Mouse (Mus musculus): ENCODE results near the gene Ubp1. TPM values are rescaled to one million over a fixed set of nuclear protein-coding genes. Genes with fewer than 3 reads are reported as not detected.
"Not testable (repeated sequence)": the region's sequence is repeated elsewhere in the genome, so short reads cannot be mapped to it uniquely, and the experiment has no call there.

Ubp1 gene
- polyA plus RNA-seq (2012; rRNA removed): 42.5 and 44.7 TPM in 2 replicates

GRCm38 (mm10) chr9:113930534-113931374, at the start of gene Ubp1:
Gene Ubp1 (plus strand): TSS chr9:113930934.
- Histone ChIP-seq H3K4me3 (ENCODE audit: insufficient read depth, low read depth, low read length) (peak within 1 kb of the TSS; percentile 98), H3K27me3 (replicated peaks; ENCODE audit: control insufficient read depth, insufficient read depth, low read length) (no peaks in the 10 kb centered on the region), H3K36me3 (ENCODE audit: control insufficient read depth, insufficient read depth, low read length) (no peaks in the 10 kb centered on the region), H3K4me1 (ENCODE audit: control insufficient read depth, insufficient read depth, low read length) (peaks cover 13% of the 10 kb centered on the region; the same call in 1 of the 2 replicates), H3K27ac (ENCODE audit: insufficient read depth, low read depth, low read length) (peak within 1 kb of the TSS; percentile 93)
- 2% methylated on average over 65 of the region's 86 CpGs for WGBS
- DNase-seq: peak; percentile 99
- TF ChIP-seq POLR2A (IDR thresholded peaks at IDR 0.05; ENCODE audit: low read depth, low read length) (no peak), CTCF (conservative IDR thresholded peaks at IDR 0.05; ENCODE audit: insufficient read depth, insufficient read length, low read depth, low read length) (no peak)

DNA sequence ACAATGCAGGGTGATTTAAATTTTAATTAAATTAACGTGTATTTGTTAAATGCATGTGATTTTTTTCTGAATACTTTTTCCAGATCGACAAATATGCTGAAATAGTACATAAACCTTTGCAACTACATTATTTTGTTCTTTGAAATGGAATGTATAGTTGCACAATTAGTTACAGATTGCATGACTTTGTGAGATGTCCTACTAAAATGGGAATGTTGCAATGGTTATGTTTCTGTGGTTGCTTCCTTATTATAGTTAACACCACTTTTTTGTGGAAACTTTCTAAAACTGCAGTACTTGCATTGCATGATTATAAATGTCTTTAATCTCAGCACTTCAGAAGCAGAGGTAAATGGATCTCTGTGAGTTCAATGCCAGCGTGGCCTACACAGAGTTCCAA, 35.8 kb upstream of the Ubp1 start:
- TF ChIP-seq CTCF (conservative IDR thresholded peaks at IDR 0.05; ENCODE audit: insufficient read depth, insufficient read length, low read depth, low read length): no peak
- no peak for TF ChIP-seq POLR2A (IDR thresholded peaks at IDR 0.05; ENCODE audit: low read depth, low read length)
- Histone ChIP-seq H3K27me3 (replicated peaks; ENCODE audit: control insufficient read depth, insufficient read depth, low read length) (no peaks in the 10 kb centered on the region), H3K27ac (ENCODE audit: insufficient read depth, low read depth, low read length) (no peak overlapping the region), H3K4me1 (ENCODE audit: control insufficient read depth, insufficient read depth, low read length) (no peaks in the 10 kb centered on the region), H3K36me3 (ENCODE audit: control insufficient read depth, insufficient read depth, low read length) (peaks cover 2% of the 10 kb centered on the region; the same call in 1 of the 2 replicates), H3K4me3 (ENCODE audit: insufficient read depth, low read depth, low read length) (no peak overlapping the region)
- DNase-seq: no peak
- WGBS: 94% methylated on average over 3 of the region's 3 CpGs

DNA sequence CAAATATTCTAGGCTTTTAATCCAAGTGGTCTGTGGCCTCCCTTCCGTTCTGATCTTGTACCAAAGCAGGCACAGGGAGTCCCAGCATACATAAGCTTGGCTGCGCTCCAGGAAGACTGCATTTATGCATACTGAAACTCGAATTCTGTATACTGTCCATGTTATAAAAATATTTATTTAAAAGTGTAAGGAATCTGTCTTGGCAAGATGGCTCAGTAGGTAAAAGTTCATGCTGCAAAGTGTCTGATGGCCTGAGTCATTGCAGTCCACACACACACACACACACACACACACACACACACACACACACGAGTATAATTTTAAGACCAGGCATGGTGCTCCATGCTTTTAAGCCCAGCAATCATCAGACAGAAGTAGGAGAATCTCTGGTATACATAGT, 27.6 kb upstream of the Ubp1 start:
- TF ChIP-seq CTCF (conservative IDR thresholded peaks at IDR 0.05; ENCODE audit: insufficient read depth, insufficient read length, low read depth, low read length) (no peak), POLR2A (IDR thresholded peaks at IDR 0.05; ENCODE audit: low read depth, low read length) (no peak)
- Histone ChIP-seq H3K27me3 (replicated peaks; ENCODE audit: control insufficient read depth, insufficient read depth, low read length) (no peaks in the 10 kb centered on the region), H3K4me3 (ENCODE audit: insufficient read depth, low read depth, low read length) (no peak overlapping the region), H3K36me3 (ENCODE audit: control insufficient read depth, insufficient read depth, low read length) (peaks cover 12% of the 10 kb centered on the region), H3K27ac (ENCODE audit: insufficient read depth, low read depth, low read length) (no peak overlapping the region), H3K4me1 (ENCODE audit: control insufficient read depth, insufficient read depth, low read length) (no peaks in the 10 kb centered on the region)
- no peak for DNase-seq
- WGBS: 67% methylated on average over 4 of the region's 4 CpGs

DNA sequence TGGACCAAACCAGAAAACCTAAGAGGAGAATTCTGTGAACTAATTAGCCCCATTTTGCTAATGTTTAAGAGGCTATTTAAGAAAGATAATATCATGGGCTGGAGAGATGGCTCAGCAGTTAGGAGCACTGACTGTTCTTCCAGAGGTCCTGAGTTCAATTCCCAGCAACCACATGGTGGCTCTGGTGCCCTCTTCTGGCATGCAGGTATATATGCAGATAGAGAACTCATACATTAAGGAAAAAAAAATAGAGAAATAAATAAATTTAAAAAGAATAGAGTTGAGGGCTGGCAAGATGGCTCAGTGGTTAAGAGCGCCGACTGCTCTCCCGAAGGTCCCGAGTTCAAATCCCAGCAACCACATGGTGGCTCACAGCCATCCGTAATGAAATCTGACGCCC, 26.4 kb upstream of the Ubp1 start:
- H3K27me3 ChIP-seq (replicated peaks; ENCODE audit: control insufficient read depth, insufficient read depth, low read length); H3K4me1 ChIP-seq (ENCODE audit: control insufficient read depth, insufficient read depth, low read length); H3K27ac ChIP-seq (ENCODE audit: insufficient read depth, low read depth, low read length); H3K4me3 ChIP-seq (ENCODE audit: insufficient read depth, low read depth, low read length): not testable (repeated sequence)
- 97% methylated on average over 6 of the region's 6 CpGs for WGBS
- peak; percentile 5 for DNase-seq
- H3K36me3 ChIP-seq (ENCODE audit: control insufficient read depth, insufficient read depth, low read length): peaks cover 14% of the 10 kb centered on the region

GRCm38 (mm10) chr9:113915789-113916188, 14.9 kb upstream of the Ubp1 start:
- no peak for TF ChIP-seq POLR2A (IDR thresholded peaks at IDR 0.05; ENCODE audit: low read depth, low read length)
- no peak for TF ChIP-seq CTCF (conservative IDR thresholded peaks at IDR 0.05; ENCODE audit: insufficient read depth, insufficient read length, low read depth, low read length)

GRCm38 (mm10) chr9:113922677-113923076, 8.1 kb upstream of the Ubp1 start:
- Histone ChIP-seq H3K27ac (ENCODE audit: insufficient read depth, low read depth, low read length) (no peak overlapping the region), H3K4me1 (ENCODE audit: control insufficient read depth, insufficient read depth, low read length) (no peaks in the 10 kb centered on the region), H3K4me3 (ENCODE audit: insufficient read depth, low read depth, low read length) (no peak overlapping the region), H3K36me3 (ENCODE audit: control insufficient read depth, insufficient read depth, low read length) (no peaks in the 10 kb centered on the region), H3K27me3 (replicated peaks; ENCODE audit: control insufficient read depth, insufficient read depth, low read length) (no peaks in the 10 kb centered on the region)
- WGBS: 89% methylated on average over 5 of the region's 5 CpGs
- DNase-seq: no peak
- TF ChIP-seq CTCF (conservative IDR thresholded peaks at IDR 0.05; ENCODE audit: insufficient read depth, insufficient read length, low read depth, low read length) (no peak), POLR2A (IDR thresholded peaks at IDR 0.05; ENCODE audit: low read depth, low read length) (no peak)

More at GRCm38 (mm10) chr9:113915789-113916188, 14.9 kb upstream of the Ubp1 start:
- Histone ChIP-seq H3K27me3 (replicated peaks; ENCODE audit: control insufficient read depth, insufficient read depth, low read length) (no peaks in the 10 kb centered on the region), H3K36me3 (ENCODE audit: control insufficient read depth, insufficient read depth, low read length) (peaks cover 2% of the 10 kb centered on the region; the same call in 1 of the 2 replicates), H3K4me1 (ENCODE audit: control insufficient read depth, insufficient read depth, low read length) (no peaks in the 10 kb centered on the region), H3K27ac (ENCODE audit: insufficient read depth, low read depth, low read length) (no peak overlapping the region), H3K4me3 (ENCODE audit: insufficient read depth, low read depth, low read length) (no peak overlapping the region)
- WGBS: 92% methylated on average over 5 of the region's 5 CpGs
- DNase-seq: no peak

- TF ChIP-seq CTCF (conservative IDR thresholded peaks at IDR 0.05; ENCODE audit: insufficient read depth, insufficient read length, low read depth, low read length): no peak
- TF ChIP-seq POLR2A (IDR thresholded peaks at IDR 0.05; ENCODE audit: low read depth, low read length): no peak
- 90% methylated on average over 5 of the region's 5 CpGs for WGBS
- DNase-seq: no peak
Measured at GRCm38 (mm10) chr9:113924883-113925282, 5.9 kb upstream of the Ubp1 start.

More at GRCm38 (mm10) chr9:113924883-113925282, 5.9 kb upstream of the Ubp1 start:
- Histone ChIP-seq H3K27me3 (replicated peaks; ENCODE audit: control insufficient read depth, insufficient read depth, low read length) (no peaks in the 10 kb centered on the region), H3K27ac (ENCODE audit: insufficient read depth, low read depth, low read length) (no peak overlapping the region), H3K4me1 (ENCODE audit: control insufficient read depth, insufficient read depth, low read length) (no peaks in the 10 kb centered on the region), H3K36me3 (ENCODE audit: control insufficient read depth, insufficient read depth, low read length) (no peaks in the 10 kb centered on the region), H3K4me3 (ENCODE audit: insufficient read depth, low read depth, low read length) (no peak overlapping the region)
